Mouse (Mus musculus): ENCODE data around the gene Otulinl.

The Otulinl gene

DNA sequence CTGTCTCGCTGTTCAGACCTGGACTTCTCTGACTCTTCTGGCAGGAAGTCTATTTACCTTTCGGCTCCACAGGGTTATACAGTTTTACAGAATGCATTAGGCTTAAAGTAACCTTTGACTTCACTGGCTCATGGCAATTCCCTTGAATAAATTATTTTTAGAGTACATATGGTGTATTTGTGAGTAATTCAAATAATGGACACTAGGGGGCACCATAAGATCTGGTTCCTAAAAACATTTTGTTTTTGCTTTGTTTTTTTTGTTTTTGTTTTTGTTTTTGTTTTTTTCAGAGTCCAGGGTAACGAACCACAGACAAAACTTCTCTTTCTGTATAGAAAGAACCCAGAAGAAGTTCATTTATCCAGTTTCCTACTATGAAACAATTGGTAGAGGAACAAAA is 33.7 kb downstream of the Otulinl start:
- no peak for DNase-seq

DNA sequence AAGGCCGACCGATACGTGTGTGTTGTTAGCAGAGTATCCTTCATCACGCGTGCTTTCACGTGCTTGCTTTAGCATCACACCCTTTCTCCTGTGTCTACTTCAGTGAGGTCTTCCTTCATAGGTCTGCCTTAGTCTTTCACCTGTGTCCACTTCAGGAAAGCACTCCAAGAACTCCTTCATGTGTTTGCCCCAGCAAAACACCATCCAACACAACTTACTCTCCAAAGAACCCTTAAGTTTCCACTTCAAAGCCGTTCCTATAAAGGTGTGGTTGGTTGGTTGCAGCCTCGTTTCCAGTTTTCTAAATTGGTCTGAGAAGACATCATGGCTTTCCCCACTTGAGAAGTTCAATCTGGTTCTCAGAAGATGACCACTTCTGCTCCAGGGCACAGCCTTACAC is 34.7 kb downstream of the Otulinl start:
- no peak for DNase-seq

DNA sequence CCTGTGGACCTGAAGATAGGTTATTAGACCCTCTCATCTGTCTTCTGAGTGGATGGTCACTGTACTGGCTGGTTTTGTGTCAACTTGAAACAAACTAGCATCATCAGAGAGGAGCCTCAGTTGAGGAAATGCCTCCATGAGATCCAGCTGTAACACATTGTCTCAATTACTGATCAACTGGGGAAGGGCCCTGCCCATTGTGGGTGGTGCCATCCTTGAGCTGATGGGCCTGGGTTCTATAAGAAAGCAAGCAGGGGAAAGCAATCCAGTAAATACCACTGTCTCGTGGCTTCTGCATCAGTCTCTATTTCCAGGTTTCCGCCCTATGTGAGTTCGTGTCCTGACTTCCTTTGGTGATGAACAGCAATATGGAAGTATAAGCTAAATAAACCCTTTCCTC is 36.1 kb downstream of the Otulinl start:
- DNase-seq = no peak

DNA sequence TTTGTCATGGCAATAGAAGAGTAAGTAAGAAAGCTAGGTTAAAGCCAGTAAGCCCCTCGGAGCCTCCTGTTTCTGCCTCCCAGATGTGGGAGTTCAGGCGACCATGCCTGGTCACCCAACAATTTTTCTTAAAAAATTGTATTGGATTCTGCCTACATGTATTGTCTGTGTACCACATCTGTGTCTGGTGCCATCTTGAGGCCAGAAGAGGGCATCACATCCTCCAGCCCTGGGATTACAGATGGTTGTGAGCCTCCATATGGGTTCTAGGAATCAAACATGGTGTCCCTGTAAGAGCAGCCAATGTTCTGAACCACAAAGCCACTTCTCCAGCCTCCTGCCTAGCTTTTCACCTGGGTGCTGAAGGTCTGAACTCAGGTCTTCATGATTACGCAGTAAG is 38.5 kb downstream of the Otulinl start:
- DNase-seq = peak; percentile 64

DNA sequence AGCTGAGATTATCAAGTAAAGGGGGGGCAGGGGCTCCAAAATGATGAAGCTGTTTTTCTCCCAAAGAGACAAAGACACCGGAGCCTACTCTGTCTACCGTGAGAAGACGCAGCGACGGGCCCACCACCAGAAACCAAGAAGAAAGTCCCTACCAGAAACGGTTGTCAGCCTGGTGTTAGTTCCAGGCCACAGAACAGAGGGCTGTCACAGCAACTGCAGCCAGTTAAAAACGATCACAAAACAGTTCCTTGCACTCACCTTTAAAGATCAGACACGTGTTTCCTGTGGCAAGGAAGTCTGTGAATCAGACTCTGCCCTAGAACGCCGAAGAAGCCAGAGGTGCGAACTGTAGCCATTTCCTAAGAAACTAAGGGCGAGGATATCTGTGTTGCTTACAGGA is 40.2 kb downstream of the Otulinl start:
- DNase-seq = no peak

DNA sequence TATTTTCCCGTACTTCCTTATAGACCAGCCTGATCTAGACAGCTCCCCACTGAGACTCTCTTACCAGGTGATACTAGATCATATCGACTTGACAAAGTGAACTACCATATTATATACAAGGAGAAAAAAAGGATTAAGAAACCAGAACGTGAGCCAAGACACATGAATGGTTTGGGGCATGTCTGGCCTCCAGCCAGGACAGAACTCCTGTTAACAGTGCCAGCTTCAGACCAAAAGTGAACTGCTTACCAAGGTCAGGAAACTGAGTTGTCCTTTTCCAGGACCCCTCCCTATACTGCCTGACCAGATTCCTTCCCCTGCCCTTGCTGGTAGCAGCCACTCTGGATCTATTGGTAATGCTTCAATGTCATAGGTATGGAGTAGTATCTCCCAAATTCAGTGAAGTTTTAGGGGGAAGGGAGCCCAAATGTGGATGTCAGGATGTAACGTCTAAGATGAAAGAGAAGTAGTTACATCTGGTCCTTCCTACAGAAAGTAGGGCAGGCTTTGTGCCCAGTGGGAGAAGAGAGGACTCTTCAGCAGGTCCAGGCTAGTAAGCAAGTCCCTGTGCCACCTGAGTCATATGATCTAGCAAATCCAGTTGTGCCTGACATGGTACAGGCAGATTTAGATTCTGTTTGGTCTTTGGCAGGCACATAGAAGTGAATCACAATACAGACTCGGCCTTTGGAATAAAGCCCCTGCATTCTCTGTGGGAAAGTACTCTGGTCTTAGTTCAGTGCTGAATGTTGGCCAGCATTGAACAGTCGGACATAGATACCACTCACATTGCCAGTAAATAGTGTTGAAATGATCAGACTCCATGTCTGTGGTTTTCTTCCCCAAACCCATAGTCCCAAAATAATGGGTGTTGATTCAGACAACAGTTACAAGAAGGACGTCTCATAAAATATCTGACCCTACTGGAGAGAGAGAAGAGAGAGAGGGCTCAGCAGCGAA is 47.2 kb downstream of the Otulinl start:
- DNase-seq = no peak

DNA sequence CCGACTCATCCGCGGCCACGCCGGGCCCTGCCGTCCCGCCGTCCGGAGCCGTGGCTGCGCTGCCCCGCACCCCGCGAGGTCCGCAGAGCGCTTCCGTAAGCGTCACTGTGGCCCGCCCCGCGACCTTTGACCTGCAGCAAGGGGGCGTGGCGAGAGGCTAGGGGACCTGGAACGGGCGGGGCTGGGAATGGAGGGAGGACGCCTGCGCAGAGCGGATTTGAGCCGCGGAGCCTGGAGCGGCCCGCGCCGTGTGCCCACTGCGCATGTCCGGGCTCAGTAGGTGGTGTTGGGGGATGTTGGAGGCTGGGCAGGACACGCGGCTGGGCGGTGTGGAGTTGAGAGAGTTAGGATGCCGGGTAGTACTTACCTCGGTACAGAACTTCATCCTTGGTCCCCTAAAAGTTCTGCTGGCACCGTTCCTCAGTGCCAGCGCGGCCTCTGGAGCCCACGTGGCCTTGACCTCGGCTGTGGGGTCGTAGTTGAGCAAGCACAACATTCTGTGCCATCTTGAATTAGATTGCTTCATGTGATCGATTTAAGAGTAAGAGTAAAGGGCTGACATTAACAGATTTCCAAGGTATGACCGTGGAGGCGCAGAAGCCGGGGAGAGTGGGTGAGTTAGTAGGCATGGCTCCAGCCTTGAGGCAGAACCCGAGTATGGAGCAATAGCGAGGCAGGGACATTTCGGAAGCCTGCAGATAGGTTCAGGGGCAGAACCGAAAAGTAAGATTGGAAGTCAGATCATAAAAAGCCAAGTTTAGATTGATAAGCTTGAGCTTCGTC is 50.6 kb downstream of the Otulinl start, which contains the start of gene Otulin:
Gene Otulin (minus strand): TSS at position 93 of the 783 bp plus-strand sequence.
- DNase-seq = peak; percentile 99

DNA sequence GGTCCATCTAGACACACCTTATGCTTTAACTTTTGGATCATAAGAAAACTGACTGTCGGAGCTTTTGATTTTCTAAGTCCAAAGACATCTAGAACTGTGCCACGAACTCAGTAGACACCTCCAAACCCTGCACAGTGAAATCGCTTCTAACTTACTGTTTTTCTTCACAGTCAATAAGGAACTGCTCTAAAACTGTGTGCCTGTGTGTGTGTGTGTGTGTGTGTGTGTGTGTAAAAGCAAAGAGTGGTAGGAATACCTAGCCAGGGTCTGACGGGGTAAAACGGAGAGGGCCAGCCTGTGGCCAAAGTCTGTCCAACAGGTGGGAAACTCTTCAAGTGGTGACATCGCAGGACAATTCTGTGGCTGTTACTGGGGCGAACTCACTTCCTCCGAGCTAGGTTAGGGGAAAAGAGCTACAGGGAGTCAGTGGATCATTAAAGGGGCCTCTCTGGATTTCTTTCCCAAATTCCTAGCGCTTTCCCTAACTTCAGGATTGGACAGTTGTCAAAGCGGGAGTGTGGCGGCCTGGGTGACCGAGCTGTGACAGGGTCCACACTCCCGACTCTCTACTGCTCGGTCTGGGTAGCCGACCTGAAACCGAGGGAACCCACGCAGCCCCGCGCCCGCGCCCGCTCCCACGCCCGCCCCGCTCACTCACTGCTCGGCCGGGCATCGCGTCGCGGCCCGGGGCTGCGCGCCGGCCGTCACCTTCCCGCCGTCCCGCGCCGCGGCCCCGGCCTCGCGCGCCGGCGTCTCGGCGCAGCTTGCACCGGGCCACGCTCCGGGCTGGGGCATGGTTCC is 51.4 kb downstream of the Otulinl start:
- DNase-seq = peak; percentile 18

DNA sequence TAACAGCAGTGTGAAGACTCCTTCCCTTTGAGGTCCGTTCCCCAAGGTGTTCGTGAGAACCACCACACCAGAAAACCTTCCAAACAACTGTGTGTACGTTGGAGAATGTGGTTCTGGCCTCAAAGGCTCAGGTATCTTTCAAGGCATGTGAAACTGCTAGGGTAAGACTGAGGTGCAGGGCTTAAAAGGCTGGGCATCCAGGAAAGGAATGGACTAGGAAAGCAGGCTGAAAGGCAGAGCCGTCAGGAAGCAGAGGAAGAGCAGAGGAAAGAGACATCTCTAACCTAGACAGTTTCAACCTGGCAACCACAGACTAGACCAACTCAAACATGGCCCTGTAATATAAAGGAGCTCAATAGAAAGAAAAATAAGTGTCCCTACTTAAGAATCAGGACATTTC is 52.3 kb downstream of the Otulinl start:
- no peak for DNase-seq

DNA sequence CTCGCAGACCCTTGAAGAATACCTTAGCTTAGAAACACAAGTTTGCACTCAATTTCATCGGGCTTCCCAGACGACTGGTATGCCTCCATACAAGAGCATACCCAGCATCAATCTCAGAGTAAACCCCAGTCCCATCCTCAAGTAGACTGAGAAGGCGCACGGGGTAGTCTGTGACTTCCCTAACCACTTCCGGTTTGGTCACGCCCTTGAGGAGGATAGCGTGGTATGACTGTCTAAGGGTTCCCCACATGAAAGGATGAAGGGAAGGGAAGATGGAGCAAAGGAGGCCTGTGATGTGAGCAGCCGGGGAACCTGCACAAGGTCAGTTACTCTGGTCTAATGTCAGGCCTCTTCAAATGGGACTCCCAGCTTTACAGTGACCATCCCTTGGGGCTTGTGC is 53.6 kb downstream of the Otulinl start:
- DNase-seq = no peak

DNA sequence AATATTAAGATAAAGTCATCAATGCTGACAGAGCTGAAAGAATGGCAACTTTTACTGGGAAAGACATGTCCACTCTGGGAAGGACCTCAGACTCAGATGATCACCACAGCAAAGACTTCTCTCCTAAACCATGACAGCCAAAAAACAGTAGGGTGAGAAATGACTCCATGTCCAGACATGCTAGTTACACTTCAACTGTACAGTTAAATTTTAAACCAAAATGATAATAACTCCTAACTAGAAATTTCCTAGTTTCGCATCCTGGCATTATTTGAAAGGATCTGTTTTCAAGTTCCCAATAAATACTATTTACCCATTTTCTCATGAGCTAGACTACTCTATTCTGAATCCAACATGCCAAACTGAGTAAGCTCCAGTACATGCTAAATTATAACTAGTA is 55.1 kb downstream of the Otulinl start:
- DNase-seq = no peak

DNA sequence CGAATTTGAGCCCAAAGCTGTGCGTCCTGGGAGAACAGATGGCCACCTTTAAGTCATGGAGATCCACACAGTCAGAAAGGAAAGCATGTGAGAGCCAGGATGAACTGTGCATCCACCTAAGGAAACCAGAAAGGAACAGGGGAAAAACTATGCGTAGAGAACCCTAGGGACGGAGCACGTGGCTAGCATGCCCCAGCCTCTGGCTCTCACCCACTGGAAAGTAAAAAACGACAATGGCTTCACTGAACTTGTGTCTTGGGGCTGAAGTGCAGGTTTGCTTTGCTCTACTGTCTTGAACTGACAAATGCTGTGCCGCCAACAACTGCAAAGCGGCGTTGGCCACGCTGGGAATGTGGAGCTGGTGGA is 55.5 kb downstream of the Otulinl start:
- DNase-seq = no peak

DNA sequence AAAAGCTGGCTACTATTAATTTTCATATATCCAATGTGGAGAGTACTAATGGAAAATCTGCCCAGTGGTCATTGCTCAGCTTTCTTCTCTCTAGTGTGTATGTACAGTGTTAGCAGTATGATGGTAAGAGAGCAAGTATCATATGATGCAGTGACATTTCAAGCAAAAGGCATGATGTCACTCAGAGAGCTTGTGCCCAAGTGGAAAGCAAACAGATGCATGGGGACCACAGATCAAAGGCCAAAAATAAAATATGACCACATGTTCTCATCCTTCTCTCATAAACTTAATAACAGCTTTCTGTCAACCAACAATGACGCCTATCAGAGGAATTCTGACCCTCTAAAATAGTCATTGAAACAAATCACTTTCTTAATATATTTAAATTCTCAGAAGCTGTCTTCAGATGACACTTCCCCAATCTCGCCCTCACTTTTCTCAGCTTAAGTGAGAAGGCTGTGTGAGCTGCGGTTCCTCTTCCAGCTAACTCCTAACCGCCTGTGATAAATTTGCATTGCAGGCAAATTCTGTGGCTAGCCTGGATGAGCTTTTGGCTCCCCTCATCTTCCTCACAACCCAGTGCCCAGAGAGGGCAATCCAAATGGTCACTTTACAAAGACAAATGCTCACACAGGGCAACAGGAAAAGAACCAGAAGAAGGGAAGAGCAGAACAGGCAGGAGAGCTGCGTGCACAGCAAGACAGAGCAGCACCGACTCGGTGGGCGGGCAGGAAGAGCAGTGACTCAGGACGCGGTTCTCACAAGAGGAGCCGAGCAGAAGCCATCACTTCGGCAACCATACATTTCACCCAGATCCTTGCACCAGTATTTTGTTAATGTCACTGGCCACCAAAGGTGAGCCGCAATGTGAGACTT is 56.1 kb downstream of the Otulinl start:
- no peak for DNase-seq

DNA sequence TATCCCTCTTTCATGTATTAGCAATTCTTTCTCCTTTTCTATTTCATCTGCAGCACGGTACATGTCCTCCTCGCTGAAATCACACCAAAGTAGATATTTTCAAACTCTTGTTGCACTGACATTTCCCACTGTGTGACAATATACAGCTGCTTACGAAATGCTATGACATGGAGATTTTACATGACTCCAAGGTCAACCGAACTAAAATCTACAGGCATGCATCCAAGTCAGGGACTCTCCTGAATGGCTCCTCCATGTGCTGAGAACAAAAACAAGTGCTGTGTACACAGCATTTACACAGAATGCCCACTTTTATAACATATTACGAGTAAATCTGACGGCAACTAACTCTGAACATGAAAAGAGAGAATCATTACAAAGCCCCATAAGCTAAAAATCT is 58.1 kb downstream of the Otulinl start:
- no peak for DNase-seq

DNA sequence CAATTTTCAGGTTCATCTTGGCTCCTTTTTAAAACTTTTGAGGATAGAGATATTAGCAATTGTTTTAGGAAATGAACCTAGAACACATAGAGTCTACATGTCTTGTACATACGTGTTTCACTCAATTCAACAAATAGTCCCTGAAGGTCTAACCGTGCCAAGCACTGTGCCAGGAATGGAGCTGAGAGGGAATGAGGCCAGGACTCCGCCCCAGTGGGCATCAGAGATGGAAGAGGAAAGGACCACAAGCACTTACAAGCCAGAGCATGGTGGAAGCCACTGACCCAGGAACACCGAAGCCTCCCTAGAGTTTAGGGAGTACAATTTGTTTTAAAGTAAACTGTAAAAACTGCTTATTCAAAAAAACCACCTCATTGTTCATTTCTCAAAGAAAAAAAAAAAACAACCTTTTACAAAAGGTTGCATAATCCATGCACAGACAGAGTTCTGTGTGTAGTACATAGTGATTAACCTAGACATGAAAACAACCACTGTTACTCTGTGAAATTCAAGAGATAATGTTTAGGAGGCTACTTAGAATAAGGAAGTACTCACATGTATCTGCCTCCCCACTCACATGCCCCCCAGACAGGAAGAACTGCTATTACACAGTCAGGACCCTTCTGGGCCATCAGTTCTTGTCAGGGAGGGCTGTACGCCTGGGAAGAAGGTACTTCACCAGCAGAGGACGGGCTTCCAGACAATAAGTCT is 60.7 kb downstream of the Otulinl start:
- no peak for DNase-seq

DNA sequence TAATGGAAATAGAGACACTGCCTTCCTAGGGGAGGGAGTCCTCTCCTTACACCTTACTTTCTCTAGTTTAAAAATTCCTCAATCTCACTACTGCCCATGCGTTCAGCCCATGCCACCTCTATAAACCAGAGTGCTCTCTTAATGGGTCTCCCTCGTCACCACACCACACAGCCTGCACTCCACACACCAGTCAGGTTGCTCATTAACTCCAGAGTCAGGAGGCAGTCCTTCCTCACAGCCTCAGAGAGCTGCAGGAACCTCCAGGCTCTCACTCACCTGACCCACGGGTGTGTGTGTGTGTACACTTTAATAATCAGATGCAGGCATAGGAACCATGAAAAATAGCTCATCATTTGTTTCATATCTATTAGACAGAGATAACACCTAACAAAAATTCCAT is 61.7 kb downstream of the Otulinl start:
- no peak for DNase-seq

DNA sequence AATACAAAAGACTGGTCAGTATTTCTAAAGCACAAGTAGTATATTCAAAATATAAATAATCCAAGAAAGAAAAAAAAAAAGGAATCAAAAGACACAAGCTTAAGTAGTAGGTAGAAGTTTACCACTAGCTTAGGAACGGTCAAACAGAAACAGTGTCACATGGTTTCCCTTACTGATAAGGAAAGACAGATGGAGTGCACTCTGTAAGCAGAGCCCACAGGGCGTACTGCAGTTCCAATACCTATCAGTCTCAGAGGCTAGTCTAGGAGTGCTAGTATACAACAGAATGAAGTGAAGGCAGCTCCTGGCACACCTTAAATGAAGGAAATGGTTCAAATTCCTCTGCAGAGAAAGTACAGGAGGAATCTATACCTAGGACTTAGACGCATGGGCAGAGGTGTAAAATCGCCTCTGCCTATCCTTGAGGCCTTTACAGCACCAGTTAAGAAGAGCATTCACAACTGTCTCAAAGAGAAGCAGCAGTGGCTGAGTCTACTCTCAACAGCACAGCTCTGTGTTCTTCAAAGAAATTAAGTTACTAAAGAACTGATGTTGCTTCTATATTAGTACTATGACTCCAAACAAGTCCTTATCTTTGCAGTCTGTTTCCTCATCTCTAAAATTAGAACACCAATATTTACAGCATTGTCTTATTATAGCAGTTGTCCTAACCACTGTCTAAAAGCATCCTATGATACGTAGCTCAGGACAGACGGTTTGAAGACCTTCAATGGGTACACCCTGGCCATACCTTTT is 62.4 kb downstream of the Otulinl start:
- DNase-seq = no peak

DNA sequence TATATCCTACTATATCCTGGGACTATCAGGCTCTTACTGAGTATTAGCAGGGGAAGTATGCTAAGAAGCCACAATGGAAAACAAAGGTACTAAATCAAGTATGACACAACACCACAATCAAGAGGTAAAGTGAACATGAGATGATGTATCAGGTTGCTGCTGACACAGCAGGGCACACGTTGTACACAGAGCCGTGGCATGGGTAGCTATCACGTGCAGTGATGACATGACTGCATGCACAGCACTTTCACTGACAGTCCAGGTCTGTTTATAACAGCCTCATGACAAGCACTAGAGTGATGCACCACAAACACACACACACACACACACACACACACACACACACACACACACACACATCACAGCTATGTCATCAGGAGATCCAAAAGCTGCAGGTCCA is 64.2 kb downstream of the Otulinl start:
- no peak for DNase-seq

DNA sequence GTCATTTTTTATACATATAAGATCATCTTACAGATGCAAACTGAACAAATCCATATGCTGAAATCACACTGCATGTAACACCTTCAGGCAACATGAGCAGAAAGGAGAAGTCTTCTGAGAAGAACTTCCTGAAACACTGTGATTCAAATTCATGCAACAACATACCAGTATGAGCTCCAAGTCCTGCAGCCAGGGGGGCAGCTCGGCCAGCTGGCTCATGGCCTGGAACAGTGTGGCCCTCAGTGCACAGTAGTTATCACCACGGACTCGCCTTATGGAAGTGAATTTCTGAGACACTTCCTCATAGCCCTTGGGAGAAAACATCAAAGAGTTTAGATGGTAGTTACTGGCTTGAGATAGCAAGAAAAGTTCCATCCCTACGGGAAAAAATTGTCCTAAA is 65.2 kb downstream of the Otulinl start:
- DNase-seq = peak; percentile 56

DNA sequence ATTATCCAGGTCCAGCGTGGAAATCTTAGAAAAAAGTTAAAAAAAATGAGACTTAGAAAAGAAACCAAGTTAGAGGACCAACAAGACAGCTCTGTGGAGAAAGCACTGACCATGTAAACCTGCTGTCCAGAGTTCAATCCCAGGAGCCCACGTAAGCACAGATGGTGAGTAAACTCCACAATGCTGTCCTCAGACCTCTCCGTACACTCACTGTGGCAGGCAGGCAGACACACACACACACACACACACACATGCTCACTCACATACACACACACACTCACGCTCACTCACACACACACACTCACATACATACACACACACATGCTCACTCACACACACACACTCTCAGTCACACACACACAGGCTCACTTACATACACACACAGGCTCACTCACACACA is 68.1 kb downstream of the Otulinl start:
- no peak for DNase-seq
